Mouse (Mus musculus) neural tube, embryonic 15.5 days (tissue): ENCODE results near the gene Mapk3. TPM values are rescaled to one million over a fixed set of nuclear protein-coding genes. Genes with fewer than 3 reads are reported as not detected.
"Not testable (repeated sequence)": the region's sequence is repeated elsewhere in the genome, so short reads cannot be mapped to it uniquely, and the experiment has no call there.

Source experiments
- ATAC-seq: fragments of 200-750 bp; cut with Nextera tagmentation; 2 replicates; pipeline ENCODE4 v1.8.0; 2017; ENCODE audit warnings: mild to moderate bottlenecking, moderate TSS enrichment, moderate library complexity; ENCODE audit not compliant: low FRiP score
- H3K27ac ChIP-seq: fragments of 300-500 bp; sonication (generic); replicated peaks from 2 replicates; pipeline ENCODE4 v1.5.1; 2015; ENCODE audit warnings: mild to moderate bottlenecking, inconsistent platforms
- H3K27me3 ChIP-seq: fragments of 300-500 bp; sonication (generic); replicated peaks from 2 replicates; pipeline ENCODE4 v1.6.1; 2015; ENCODE audit warnings: inconsistent platforms
- H3K36me3 ChIP-seq: fragments of 300-500 bp; sonication (generic); 2 replicates; pipeline ENCODE4 v1.6.1; 2015; ENCODE audit warnings: inconsistent platforms
- H3K4me1 ChIP-seq: fragments of 300-500 bp; sonication (generic); 2 replicates; pipeline ENCODE4 v1.6.1; 2015; ENCODE audit warnings: inconsistent platforms
- H3K4me2 ChIP-seq: fragments of 300-500 bp; sonication (generic); 2 replicates; pipeline ENCODE4 v1.6.1; 2015; ENCODE audit warnings: inconsistent platforms, mild to moderate bottlenecking, moderate library complexity
- H3K4me3 ChIP-seq: fragments of 300-500 bp; sonication (generic); replicated peaks from 2 replicates; pipeline ENCODE4 v1.5.1; 2015; ENCODE audit warnings: mild to moderate bottlenecking, inconsistent platforms
- H3K9ac ChIP-seq: fragments of 300-500 bp; sonication (generic); replicated peaks from 2 replicates; pipeline ENCODE4 v1.6.1; 2015; ENCODE audit warnings: mild to moderate bottlenecking, inconsistent platforms
- H3K9me3 ChIP-seq: fragments of 300-500 bp; sonication (generic); replicated peaks from 2 replicates; pipeline ENCODE4 v1.6.1; 2016; ENCODE audit warnings: inconsistent platforms
- WGBS: fragments of 180-500 bp; shearing (Covaris S2); methylation state at CpG from one replicate; pipeline ENCODE4 v1.1.7; 2015; ENCODE audit warnings: mixed read lengths; 5-methylcytosine and 5-hydroxymethylcytosine counted together
- polyA plus RNA-seq: library from polyadenylated mRNA; unstranded; fragments of >200 nt; fragmentation: Nextera tagmentation; extraction: Ambion mirVana; gene quantifications from 2 replicates; pipeline ENCODE4 v1.2.1, GENCODE M21; 2015

Mapk3 gene
- polyA plus RNA-seq, 1 experiment from 2014 or later: 105 TPM

DNA sequence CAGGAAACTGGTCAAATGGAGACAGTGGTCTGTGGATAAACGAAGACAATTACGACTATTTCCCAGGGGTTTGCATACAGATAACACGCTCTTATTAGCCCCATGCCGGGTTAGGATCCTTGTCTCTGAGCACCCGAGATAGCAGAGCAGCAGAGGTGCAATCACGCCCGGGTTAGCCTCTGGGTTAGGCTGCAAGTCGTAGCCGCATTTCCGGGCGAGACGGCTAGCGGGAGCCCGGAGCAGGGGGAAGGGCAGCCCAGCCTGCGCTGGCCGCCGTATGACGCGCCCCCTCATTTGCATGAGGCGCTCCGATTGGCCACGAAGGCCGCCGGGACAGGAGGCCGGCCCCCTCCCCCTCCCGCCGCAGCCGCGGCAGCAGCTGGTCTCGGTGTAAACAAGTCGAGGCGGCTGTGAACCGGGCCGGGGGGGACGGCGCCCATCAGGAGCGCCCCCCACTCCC is 17.2 kb downstream of the Mapk3 start, which contains the start of gene Ypel3:
Gene Ypel3 (plus strand): TSS at position 358 of the 460 bp plus-strand sequence.
- H3K4me1 ChIP-seq: peaks cover 55% of the 10 kb centered on the region
- peak within 1 kb of the TSS; percentile 95 for H3K4me2 ChIP-seq
- peak; percentile 89 for ATAC-seq
- H3K4me3 ChIP-seq: peak within 1 kb of the TSS; percentile 87
- no peaks in the 10 kb centered on the region for H3K27me3 ChIP-seq
- peak within 1 kb of the TSS; percentile 89 for H3K27ac ChIP-seq
- under 1% methylated on average over 25 of the region's 37 CpGs for WGBS
- H3K9ac ChIP-seq: peak within 1 kb of the TSS; percentile 93
- H3K9me3 ChIP-seq: no peaks in the 10 kb centered on the region
- peaks cover 12% of the 10 kb centered on the region; the same call in 1 of the 2 replicates for H3K36me3 ChIP-seq

DNA sequence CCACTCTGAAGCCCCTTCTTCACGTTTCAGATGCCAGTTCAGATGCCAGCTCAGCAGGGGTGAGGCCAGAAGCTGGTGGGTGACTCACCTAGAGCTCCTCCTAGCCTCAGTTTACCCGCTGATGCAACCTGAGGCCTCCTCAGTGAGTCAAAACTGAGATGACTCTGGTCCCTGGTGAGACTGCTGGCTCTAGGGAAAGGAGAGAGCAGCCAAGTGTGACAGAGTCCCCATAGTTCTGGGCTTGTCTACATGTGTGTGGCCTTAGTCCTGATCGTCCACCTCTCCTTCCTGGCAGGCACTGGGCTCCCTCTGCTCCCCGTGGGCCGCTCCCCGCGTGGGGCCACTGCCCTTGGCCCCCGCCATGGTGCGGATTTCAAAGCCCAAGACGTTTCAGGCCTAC is 18.1 kb downstream of the Mapk3 start:
- peak overlapping the region; percentile 95 for H3K4me2 ChIP-seq
- no peaks in the 10 kb centered on the region for H3K27me3 ChIP-seq
- H3K4me1 ChIP-seq: peaks cover 57% of the 10 kb centered on the region
- peak overlapping the region; percentile 87 for H3K4me3 ChIP-seq
- WGBS: 54% methylated on average over 10 of the region's 10 CpGs
- H3K9me3 ChIP-seq: no peaks in the 10 kb centered on the region
- peak overlapping the region; percentile 89 for H3K27ac ChIP-seq
- H3K36me3 ChIP-seq: peaks cover 8% of the 10 kb centered on the region; the same call in 1 of the 2 replicates
- ATAC-seq: no peak
- H3K9ac ChIP-seq: peak overlapping the region; percentile 93

GRCm38 (mm10) chr7:126778147-126778546 is 18.7 kb downstream of the Mapk3 start:
- Histone ChIP-seq H3K9ac (no peak overlapping the region), H3K27me3 (no peaks in the 10 kb centered on the region), H3K4me2 (peak overlapping the region; percentile 95), H3K4me3 (peak overlapping the region; percentile 87), H3K9me3 (no peaks in the 10 kb centered on the region), H3K36me3 (peaks cover 7% of the 10 kb centered on the region; the same call in 1 of the 2 replicates), H3K27ac (no peak overlapping the region), H3K4me1 (peaks cover 57% of the 10 kb centered on the region)
- ATAC-seq: no peak
- 79% methylated on average over 3 of the region's 3 CpGs for WGBS

DNA sequence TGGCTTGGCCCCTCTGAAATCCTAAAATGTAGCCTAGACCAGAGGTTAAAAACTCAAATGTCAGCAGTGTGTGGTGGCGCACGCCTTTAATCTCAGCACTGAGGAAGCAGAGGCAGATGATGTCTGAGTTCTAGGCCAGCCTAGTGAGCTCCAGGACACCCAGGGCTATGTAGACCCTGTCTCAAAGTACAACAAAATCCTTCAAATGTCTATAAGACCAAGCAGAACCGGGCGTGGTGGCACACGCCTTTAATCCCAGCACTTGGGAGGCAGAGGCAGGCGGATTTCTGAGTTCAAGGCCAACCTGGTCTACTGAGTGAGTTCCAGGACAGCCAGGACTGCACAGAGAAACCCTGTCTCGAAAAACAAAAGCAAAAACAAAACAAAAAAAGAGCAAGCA is 19.7 kb downstream of the Mapk3 start:
- ATAC-seq, H3K4me2 ChIP-seq, H3K9ac ChIP-seq, H3K4me3 ChIP-seq, H3K9me3 ChIP-seq, H3K27me3 ChIP-seq: not testable (repeated sequence)
- Histone ChIP-seq H3K4me1 (peaks cover 57% of the 10 kb centered on the region), H3K27ac (peak overlapping the region; percentile 13; the same call in 1 of the 2 replicates), H3K36me3 (peaks cover 10% of the 10 kb centered on the region)
- 91% methylated on average over 7 of the region's 7 CpGs for WGBS

DNA sequence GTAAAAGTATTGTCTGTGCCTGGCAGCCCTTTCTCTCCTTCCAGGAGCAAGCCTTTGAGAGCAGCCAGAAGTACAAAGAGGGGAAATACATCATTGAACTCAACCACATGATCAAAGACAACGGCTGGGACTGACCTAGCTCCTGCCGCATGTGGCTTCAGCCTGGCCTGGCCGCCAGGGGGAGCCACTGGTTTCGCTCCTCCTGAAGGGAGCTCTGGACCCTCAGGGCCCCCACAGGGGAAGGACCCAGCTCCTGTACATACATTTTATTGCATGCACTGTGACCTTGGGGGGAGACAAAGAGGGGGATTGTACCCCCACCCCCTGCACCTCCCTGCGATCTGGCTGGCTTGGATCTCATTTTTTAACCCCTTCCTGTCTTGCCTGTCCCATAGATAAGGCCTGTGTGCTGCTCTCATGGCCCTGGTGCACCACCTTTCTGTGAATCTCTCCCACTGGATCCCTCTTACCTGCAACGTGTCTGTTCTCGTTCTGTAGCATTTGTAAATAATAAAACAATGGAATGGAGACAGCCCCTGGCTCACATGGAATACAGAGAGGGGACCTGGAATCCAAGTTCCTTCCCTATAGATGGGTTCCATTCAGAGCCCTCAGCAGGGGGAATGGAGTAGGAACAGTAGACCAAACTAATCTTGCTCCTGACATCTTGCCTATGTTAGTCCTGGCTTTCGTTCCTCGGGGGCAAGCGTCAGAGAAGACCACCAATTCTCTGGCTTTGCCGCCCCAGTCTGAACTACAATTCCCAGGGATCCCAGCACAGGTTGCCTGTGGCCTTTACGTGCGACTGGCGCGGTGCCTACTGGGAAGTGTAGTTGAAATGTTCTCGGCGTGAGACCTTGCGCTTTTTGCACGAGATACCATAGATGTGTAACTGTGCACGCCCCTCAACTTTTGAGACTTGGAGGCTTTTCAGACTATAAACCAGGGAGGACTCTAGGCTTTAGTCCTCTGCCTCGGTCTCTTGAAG is 20.9 kb downstream of the Mapk3 start:
- under 1% methylated on average over 21 of the region's 21 CpGs for WGBS
- Histone ChIP-seq H3K27me3 (no peaks in the 10 kb centered on the region), H3K27ac (peak overlapping the region; percentile 77), H3K9me3 (no peaks in the 10 kb centered on the region), H3K9ac (peak overlapping the region; percentile 54), H3K4me2 (peak overlapping the region; percentile 89), H3K4me3 (peak overlapping the region; percentile 40), H3K36me3 (peaks cover 22% of the 10 kb centered on the region), H3K4me1 (peaks cover 57% of the 10 kb centered on the region)
- ATAC-seq: peak; percentile 76

- ATAC-seq: peak; percentile 6; the same call in 1 of the 2 replicates
- Histone ChIP-seq H3K4me3 (peak within 1 kb of the TSS; percentile 40), H3K4me1 (peaks cover 49% of the 10 kb centered on the region)
Observed at GRCm38 (mm10) chr7:126780971-126781635, 21.7 kb downstream of the Mapk3 start, which contains the start of gene Tbx6. TSS of gene Tbx6 (plus strand) at chr7:126781483.

DNA sequence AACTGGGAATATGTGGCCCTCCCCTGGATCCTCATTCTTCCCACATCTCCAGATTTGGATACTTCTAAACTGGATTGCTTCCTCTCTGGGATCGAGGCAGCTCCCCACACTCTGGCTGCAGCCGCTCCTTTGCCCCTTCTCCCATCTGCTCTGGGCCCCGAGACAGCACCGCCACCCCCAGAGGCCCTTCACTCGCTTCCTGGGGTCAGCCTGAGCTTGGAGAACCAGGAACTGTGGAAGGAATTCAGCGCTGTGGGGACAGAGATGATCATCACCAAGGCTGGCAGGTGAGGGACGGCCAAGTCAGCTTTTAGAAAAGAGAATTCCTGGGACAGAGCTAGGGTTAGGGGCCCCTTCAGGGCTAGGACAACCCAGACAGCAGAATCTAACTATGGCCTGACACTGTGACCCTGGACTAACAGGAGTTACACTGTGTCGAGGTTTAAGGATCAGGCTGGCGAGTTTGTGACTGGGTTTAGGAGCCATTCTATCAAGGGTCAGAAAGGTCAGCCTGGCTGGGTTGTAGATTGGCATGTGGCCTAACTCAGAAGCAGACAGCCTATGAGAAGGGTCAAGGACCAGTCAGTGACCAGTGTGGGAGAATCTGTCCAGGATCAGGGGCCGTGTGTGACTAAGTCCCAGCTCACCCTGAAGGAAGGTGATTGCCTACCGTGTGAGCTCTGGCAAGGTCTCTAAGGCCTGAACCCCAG is 22.4 kb downstream of the Mapk3 start:
- Histone ChIP-seq H3K36me3 (peaks cover 37% of the 10 kb centered on the region), H3K9me3 (no peaks in the 10 kb centered on the region), H3K4me3 (0 out of 2 replicates have a peak overlapping the region, but pooled peaks have one; percentile 40), H3K4me2 (peak overlapping the region; percentile 89), H3K27me3 (no peaks in the 10 kb centered on the region), H3K4me1 (peaks cover 44% of the 10 kb centered on the region), H3K9ac (peak overlapping the region; percentile 54; the same call in 1 of the 2 replicates), H3K27ac (no peak overlapping the region)
- WGBS: 35% methylated on average over 11 of the region's 11 CpGs
- no peak for ATAC-seq

More at GRCm38 (mm10) chr7:126780971-126781635, 21.7 kb downstream of the Mapk3 start, which contains the start of gene Tbx6:
- H3K9ac ChIP-seq: peak within 1 kb of the TSS; percentile 54
- H3K9me3 ChIP-seq: no peaks in the 10 kb centered on the region
- peak within 1 kb of the TSS; percentile 89 for H3K4me2 ChIP-seq
- WGBS: 3% methylated on average over 22 of the region's 22 CpGs
- peaks cover 30% of the 10 kb centered on the region for H3K36me3 ChIP-seq
- no peaks in the 10 kb centered on the region for H3K27me3 ChIP-seq
- peak within 1 kb of the TSS; percentile 77 for H3K27ac ChIP-seq

- Histone ChIP-seq H3K4me2 (no peak overlapping the region), H3K27ac (no peak overlapping the region), H3K9ac (no peak overlapping the region), H3K9me3 (no peaks in the 10 kb centered on the region), H3K36me3 (peaks cover 46% of the 10 kb centered on the region), H3K4me3 (no peak overlapping the region), H3K27me3 (no peaks in the 10 kb centered on the region), H3K4me1 (peaks cover 37% of the 10 kb centered on the region)
- 80% methylated on average over 13 of the region's 13 CpGs for WGBS
- ATAC-seq: no peak
Observed at GRCm38 (mm10) chr7:126782693-126783092, 23.3 kb downstream of the Mapk3 start.

DNA sequence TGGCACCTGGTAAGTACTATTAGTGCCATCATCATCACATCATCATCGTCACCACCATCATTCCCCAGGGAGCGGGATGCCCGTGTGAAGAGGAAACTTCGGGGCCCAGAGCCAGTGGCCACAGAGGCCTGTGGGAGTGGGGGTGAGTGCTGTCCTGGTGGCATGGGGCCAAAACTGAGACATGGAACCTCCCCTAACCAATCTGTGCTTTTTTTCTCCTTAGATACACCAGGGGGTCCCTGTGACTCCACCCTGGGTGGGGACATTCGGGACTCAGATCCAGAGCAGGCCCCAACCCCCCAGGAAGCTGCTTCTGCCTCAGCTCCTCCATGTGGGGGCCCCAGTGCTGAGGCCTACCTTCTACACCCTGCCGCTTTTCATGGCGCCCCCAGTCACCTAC is 25.1 kb downstream of the Mapk3 start:
- H3K9ac ChIP-seq: no peak overlapping the region
- H3K27me3 ChIP-seq: no peaks in the 10 kb centered on the region
- H3K4me1 ChIP-seq: peaks cover 31% of the 10 kb centered on the region
- peaks cover 56% of the 10 kb centered on the region for H3K36me3 ChIP-seq
- no peak overlapping the region for H3K4me2 ChIP-seq
- H3K4me3 ChIP-seq: no peak overlapping the region
- H3K27ac ChIP-seq: no peak overlapping the region
- no peaks in the 10 kb centered on the region for H3K9me3 ChIP-seq
- 93% methylated on average over 7 of the region's 7 CpGs for WGBS
- ATAC-seq: no peak

DNA sequence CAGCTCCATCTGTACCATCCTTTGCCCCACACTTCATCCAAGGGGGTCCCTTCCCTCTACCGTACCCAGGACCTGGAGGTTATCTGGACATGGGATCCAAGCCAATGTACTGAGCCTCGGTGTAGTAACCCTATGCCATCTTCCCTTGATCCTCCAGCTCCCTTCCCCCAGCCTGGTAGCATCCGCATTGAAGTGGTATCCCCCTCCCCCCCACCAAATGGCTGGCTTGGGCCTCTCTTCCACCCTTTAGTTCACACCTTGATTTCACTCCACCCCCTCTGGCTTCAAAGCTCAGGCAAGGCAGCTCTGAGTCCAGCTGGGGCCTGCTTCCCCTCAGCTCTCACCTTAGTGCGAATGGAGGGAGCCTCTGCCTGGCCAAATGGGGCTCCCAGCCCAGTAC is 25.7 kb downstream of the Mapk3 start:
- Histone ChIP-seq H3K27ac (no peak overlapping the region), H3K27me3 (no peaks in the 10 kb centered on the region), H3K4me1 (peaks cover 29% of the 10 kb centered on the region), H3K4me2 (no peak overlapping the region), H3K9ac (no peak overlapping the region), H3K9me3 (no peaks in the 10 kb centered on the region), H3K4me3 (no peak overlapping the region), H3K36me3 (peaks cover 62% of the 10 kb centered on the region)
- 75% methylated on average over 4 of the region's 4 CpGs for WGBS
- no peak for ATAC-seq

DNA sequence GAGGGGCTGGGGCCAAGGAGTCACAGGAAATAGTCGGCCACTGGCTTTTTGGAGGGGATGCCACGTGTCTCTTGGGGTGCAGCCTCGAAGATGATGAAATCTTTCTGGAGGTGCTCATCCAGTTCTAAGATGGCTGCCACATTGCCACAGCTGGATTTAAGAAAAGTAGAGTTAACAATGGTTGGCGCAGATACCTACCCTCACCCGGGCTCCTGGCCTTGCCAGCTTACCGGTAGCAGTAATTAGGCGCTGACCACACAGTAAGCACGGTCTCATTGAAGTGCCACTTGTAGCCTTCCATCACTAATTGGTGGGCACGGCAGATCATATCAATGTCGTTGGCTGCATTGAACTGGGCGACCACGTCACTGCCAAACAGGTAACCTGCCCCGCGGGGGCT is 26.7 kb downstream of the Mapk3 start:
- H3K27me3 ChIP-seq: no peaks in the 10 kb centered on the region
- peaks cover 63% of the 10 kb centered on the region for H3K36me3 ChIP-seq
- H3K4me3 ChIP-seq: no peak overlapping the region

More for the DNA sequence above, 26.7 kb downstream of the Mapk3 start:
- no peaks in the 10 kb centered on the region for H3K9me3 ChIP-seq
- no peak overlapping the region for H3K9ac ChIP-seq
- 95% methylated on average over 14 of the region's 14 CpGs for WGBS
- no peak for ATAC-seq
- H3K4me2 ChIP-seq: no peak overlapping the region
- H3K4me1 ChIP-seq: peaks cover 31% of the 10 kb centered on the region
- H3K27ac ChIP-seq: no peak overlapping the region
